Mouse (Mus musculus): Measurements from ENCODE around the gene 2900026A02Rik. TPM values are rescaled to one million over a fixed set of nuclear protein-coding genes. Genes with fewer than 3 reads are reported as not detected.

The 2900026A02Rik gene
- polyA plus RNA-seq, 1 experiment = 32.0 TPM

DNA sequence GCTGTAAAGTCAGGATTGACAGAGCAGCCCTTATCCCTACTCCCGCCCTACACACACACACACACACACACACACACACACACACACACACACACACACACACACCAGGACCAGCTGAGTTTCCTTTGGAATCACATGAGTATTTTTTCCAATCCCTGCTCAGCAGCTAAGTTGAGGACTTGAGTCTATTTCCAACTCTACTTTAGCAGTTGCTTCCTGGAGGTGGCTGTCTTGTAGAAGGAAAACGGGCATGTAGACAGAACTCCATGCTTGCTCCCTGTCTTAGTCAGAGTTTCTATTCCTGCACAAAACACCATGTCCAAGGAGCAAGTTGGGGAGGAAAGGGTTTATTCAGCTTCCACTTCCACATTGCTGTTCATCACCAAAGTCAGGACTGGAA lies 133.6 kb downstream of the 2900026A02Rik start:
- TF ChIP-seq CTCF (IDR thresholded peaks at IDR 0.05; ENCODE audit: insufficient read depth, low read length) (no peak), POLR2A (IDR thresholded peaks at IDR 0.05; ENCODE audit: borderline replicate concordance, extremely low read depth, low read depth, low read length) (no peak)
- no peak for DNase-seq
- WGBS = 77% methylated on average over 2 of the region's 2 CpGs

DNA sequence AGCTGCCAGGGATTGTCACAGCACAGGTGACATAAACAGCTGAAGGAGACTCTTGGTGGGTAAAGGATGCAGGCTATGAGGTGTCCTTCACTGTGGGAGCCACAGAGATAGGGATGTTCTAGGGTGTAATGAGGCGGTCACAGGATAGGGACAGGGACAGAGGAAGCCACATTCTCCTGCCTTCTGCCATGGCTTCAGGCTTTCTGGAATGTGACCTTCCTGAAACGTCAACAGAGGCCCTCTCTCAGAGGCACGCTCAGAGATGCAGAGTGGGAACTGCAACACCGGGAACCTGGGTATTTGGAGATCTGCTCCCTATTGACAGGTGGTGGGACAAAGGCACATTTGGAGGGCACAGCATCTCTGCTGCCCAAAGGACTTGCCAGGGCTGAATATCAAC lies 134.0 kb downstream of the 2900026A02Rik start:
- TF ChIP-seq POLR2A (IDR thresholded peaks at IDR 0.05; ENCODE audit: borderline replicate concordance, extremely low read depth, low read depth, low read length) = no peak
- no peak for TF ChIP-seq CTCF (IDR thresholded peaks at IDR 0.05; ENCODE audit: insufficient read depth, low read length)
- 54% methylated on average over 4 of the region's 4 CpGs for WGBS
- DNase-seq = no peak
- H3K4me3 ChIP-seq (replicated peaks; ENCODE audit: extremely low read depth, low read depth, low read length) = no peak overlapping the region
- no peaks in the 10 kb centered on the region for H3K4me1 ChIP-seq (ENCODE audit: control insufficient read depth, insufficient read depth, low read length)

More for the DNA sequence above, 133.6 kb downstream of the 2900026A02Rik start:
- no peak overlapping the region for H3K4me3 ChIP-seq (replicated peaks; ENCODE audit: extremely low read depth, low read depth, low read length)
- H3K4me1 ChIP-seq (ENCODE audit: control insufficient read depth, insufficient read depth, low read length) = no peaks in the 10 kb centered on the region

DNA sequence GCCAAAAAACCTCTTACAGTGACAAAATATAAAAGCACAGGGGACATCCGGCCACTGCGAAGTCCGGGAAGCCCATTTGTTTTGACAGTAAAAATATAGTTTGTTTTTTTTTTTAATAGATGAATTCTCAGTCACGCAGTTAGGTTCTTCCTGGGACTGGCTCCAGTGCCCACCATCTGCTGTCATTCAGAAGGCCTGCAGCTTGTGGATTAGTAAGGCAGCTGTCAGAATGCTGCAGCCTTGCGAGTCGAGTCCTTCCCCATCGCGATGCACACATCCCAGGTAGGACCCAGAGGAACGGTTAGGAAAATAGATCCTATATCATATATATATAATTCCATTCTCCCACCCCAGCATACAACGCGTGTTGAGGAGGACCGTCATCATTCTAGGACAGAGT lies 134.6 kb downstream of the 2900026A02Rik start:
- Histone ChIP-seq H3K4me3 (replicated peaks; ENCODE audit: extremely low read depth, low read depth, low read length) (no peak overlapping the region), H3K4me1 (ENCODE audit: control insufficient read depth, insufficient read depth, low read length) (no peaks in the 10 kb centered on the region)
- no peak for DNase-seq
- WGBS = 61% methylated on average over 12 of the region's 12 CpGs
- TF ChIP-seq CTCF (IDR thresholded peaks at IDR 0.05; ENCODE audit: insufficient read depth, low read length) = no peak
- TF ChIP-seq POLR2A (IDR thresholded peaks at IDR 0.05; ENCODE audit: borderline replicate concordance, extremely low read depth, low read depth, low read length) = no peak

DNA sequence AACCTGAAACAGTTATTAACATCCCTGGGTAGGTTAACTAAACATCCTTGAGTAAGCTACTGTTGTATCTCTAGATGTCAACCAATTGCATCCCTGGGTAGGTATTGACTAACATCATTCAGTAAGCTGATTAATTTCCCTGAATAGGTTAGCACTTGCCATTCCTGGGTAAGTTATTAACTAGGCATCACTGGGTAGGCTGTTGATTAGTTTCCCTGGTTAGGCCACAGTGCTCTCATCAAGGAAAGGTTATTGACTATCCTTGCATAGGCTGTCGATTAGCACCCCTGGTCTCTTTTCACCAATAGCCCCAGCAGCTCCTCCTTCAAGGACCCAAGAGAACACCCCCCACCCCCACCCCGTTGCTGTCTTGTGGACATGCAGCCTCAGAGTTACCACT lies 135.1 kb downstream of the 2900026A02Rik start:
- no peak for DNase-seq
- no peak for TF ChIP-seq CTCF (IDR thresholded peaks at IDR 0.05; ENCODE audit: insufficient read depth, low read length)
- TF ChIP-seq POLR2A (IDR thresholded peaks at IDR 0.05; ENCODE audit: borderline replicate concordance, extremely low read depth, low read depth, low read length) = no peak
- 48% methylated on average over 2 of the region's 2 CpGs for WGBS
- Histone ChIP-seq H3K4me3 (replicated peaks; ENCODE audit: extremely low read depth, low read depth, low read length) (no peak overlapping the region), H3K4me1 (ENCODE audit: control insufficient read depth, insufficient read depth, low read length) (no peaks in the 10 kb centered on the region)

DNA sequence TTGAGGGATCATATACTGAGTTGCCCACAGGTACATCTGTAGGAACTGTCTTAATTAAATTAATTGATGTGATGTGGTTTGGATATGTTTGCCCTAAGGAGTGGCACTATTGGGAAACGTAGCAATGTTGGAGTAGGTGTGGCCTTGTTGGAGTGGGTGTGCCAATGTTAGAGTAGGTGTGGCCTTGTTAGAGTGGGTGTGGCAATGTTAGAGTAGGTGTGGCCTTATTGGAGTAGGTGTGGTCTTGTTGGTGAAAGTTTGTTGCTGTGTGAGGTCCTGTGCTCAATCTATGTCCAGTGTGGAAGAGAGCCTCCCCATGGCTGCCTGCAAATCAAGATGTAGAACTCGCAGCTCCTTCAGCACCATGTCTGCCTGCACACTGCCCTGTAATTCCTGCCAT lies 136.7 kb downstream of the 2900026A02Rik start:
- no peak overlapping the region for H3K4me3 ChIP-seq (replicated peaks; ENCODE audit: extremely low read depth, low read depth, low read length)
- 70% methylated on average over 2 of the region's 2 CpGs for WGBS
- DNase-seq = no peak
- TF ChIP-seq CTCF (IDR thresholded peaks at IDR 0.05; ENCODE audit: insufficient read depth, low read length) (no peak), POLR2A (IDR thresholded peaks at IDR 0.05; ENCODE audit: borderline replicate concordance, extremely low read depth, low read depth, low read length) (no peak)
- no peaks in the 10 kb centered on the region for H3K4me1 ChIP-seq (ENCODE audit: control insufficient read depth, insufficient read depth, low read length)

DNA sequence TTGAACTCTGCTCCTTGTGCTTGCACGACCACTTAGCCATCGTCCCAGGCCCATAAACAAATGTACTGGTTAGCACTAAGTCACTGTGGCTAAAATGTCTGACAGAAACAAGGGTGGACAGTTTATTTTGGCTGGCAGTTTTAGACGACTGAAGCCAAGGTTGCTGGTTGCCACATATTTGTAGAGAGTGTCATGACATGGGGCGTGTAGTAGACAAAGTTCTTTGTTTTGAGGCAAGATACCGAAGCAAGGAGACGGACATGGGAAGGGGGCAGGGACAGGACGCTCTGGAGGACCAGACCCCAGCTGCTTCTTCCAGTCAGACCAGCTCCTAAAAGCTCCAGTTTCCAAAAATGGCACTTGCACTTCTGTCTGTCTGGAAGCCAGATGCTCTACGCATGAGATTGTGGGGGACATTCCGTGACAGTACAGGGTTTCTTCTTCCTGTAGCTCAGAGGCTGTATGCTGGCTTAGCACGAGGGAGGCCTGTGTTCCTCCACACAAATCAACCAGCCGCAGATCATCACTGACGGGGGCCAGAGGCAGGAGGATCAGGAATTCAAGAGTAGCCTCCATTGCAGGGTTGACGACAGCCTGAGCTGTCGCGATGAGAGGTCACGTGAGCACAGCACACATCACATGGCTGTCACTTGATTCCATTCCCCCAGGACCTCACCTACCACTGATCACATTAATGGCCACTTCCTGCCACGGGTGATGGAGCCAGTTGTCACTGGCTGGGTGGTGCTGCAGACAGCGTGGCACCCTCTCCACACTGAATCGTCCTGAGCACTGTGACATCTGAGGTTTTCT lies 138.5 kb downstream of the 2900026A02Rik start:
- no peak for TF ChIP-seq POLR2A (IDR thresholded peaks at IDR 0.05; ENCODE audit: borderline replicate concordance, extremely low read depth, low read depth, low read length)
- no peak for TF ChIP-seq CTCF (IDR thresholded peaks at IDR 0.05; ENCODE audit: insufficient read depth, low read length)
- Histone ChIP-seq H3K4me1 (ENCODE audit: control insufficient read depth, insufficient read depth, low read length) (no peaks in the 10 kb centered on the region), H3K4me3 (replicated peaks; ENCODE audit: extremely low read depth, low read depth, low read length) (no peak overlapping the region)
- DNase-seq = no peak
- WGBS = 38% methylated on average over 19 of the region's 19 CpGs

DNA sequence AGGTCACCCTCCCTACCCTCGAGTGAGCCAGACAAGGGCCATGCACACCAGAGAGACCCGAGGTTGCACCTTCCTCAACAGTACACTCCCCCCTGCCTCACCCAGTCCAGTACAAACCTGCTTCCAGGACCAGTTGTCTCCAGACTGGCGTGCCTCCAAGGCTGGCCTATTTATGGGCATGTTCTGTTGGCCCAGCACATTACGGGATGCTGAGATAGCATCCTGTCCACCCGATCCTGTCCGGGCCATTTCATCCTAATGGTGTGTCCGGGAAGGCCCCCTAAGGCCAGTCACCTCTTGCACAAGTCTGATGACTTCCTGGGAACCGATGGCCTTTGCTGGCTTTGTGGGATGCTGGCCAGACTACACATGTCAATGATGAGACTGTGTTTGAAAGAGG lies 139.6 kb downstream of the 2900026A02Rik start, which contains the start of gene Crybb3:
Gene Crybb3 (minus strand): TSS at position 146 of the 400 bp plus-strand sequence.
- H3K4me3 ChIP-seq (replicated peaks; ENCODE audit: extremely low read depth, low read depth, low read length) = no peak within 1 kb of the TSS
- H3K4me1 ChIP-seq (ENCODE audit: control insufficient read depth, insufficient read depth, low read length) = no peaks in the 10 kb centered on the region
- TF ChIP-seq CTCF (IDR thresholded peaks at IDR 0.05; ENCODE audit: insufficient read depth, low read length) (no peak), POLR2A (IDR thresholded peaks at IDR 0.05; ENCODE audit: borderline replicate concordance, extremely low read depth, low read depth, low read length) (no peak)
- no peak for DNase-seq
- 42% methylated on average over 8 of the region's 8 CpGs for WGBS

DNA sequence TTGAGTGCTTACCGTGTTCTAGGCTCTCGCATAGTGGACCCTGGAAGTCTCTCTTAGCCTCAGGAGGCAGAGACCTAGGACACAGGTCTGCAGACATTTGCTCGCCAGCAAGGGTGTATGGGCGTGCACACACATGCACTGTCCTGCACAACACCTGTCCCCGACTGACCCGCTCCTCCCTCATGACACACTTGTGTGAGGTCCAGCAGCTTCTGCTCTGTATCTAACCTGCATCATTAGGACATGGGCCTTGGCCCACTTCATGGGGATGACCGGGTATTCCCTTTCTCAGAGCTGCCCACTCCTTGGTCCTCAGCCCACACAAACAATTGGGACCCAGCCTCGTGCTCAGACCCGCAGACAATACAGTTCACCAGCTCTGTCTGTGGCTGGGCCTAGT lies 140.0 kb downstream of the 2900026A02Rik start:
- H3K4me3 ChIP-seq (replicated peaks; ENCODE audit: extremely low read depth, low read depth, low read length) = no peak overlapping the region
- no peak for DNase-seq
- TF ChIP-seq CTCF (IDR thresholded peaks at IDR 0.05; ENCODE audit: insufficient read depth, low read length) (no peak), POLR2A (IDR thresholded peaks at IDR 0.05; ENCODE audit: borderline replicate concordance, extremely low read depth, low read depth, low read length) (no peak)
- WGBS = 88% methylated on average over 9 of the region's 9 CpGs
- H3K4me1 ChIP-seq (ENCODE audit: control insufficient read depth, insufficient read depth, low read length) = no peaks in the 10 kb centered on the region

DNA sequence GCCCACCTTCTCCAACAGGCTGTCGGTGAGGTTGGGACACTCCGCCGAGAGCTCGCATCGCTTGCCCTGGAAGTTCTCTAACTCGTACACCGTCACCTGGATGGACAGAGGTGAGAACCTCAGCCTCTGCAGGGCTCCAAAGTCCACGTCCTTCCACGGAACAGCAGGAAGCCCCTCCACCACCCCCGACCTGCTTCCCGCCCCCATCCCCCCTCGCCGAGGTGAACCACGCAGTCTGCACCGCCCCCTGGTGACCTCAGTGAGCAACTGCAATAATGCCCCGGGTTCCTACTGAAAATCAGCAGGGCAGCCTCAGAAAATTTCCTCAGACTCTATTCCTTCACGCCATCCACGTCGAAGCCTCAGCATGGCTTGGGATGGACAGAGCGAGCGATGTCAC lies 141.3 kb downstream of the 2900026A02Rik start:
- 26% methylated on average over 21 of the region's 21 CpGs for WGBS
- no peak for DNase-seq
- Histone ChIP-seq H3K4me3 (replicated peaks; ENCODE audit: extremely low read depth, low read depth, low read length) (no peak overlapping the region), H3K4me1 (ENCODE audit: control insufficient read depth, insufficient read depth, low read length) (no peaks in the 10 kb centered on the region)
- TF ChIP-seq CTCF (IDR thresholded peaks at IDR 0.05; ENCODE audit: insufficient read depth, low read length) (peak; percentile 53), POLR2A (IDR thresholded peaks at IDR 0.05; ENCODE audit: borderline replicate concordance, extremely low read depth, low read depth, low read length) (no peak)

DNA sequence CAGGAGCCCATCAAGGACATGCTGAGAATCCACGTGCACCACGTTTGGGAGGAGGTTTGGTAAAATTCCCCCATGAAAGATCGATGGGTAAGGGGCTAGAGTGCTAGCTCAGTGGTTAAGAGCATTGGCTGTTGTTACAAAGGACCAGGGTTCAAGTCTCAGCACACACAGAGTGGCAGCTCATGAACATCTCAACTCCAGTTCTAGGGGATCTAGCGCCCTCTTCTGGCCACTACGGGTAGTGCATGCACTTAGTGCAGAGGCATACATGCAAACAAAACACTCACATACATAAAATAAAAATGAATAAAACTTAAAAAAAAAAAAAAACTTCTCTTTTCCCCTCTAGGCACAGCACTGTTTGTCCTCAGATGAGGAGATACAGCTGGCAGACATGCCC lies 142.3 kb downstream of the 2900026A02Rik start:
- 59% methylated on average over 5 of the region's 5 CpGs for WGBS
- DNase-seq = no peak
- TF ChIP-seq POLR2A (IDR thresholded peaks at IDR 0.05; ENCODE audit: borderline replicate concordance, extremely low read depth, low read depth, low read length) = no peak
- peak; percentile 38; the same call in 1 of the 2 replicates for TF ChIP-seq CTCF (IDR thresholded peaks at IDR 0.05; ENCODE audit: insufficient read depth, low read length)
- H3K4me1 ChIP-seq (ENCODE audit: control insufficient read depth, insufficient read depth, low read length) = no peaks in the 10 kb centered on the region
- no peak overlapping the region for H3K4me3 ChIP-seq (replicated peaks; ENCODE audit: extremely low read depth, low read depth, low read length)
